Mouse (Mus musculus) CD4-positive, CD25-positive, alpha-beta regulatory T cell, adult 4 months (primary cell): ENCODE measurements around the gene Tspan1. TPM values are rescaled to one million over a fixed set of nuclear protein-coding genes. Genes with fewer than 3 reads are reported as not detected.
A peak's percentile ranks its signal among the peaks of the same experiment; 100 is the strongest.

Experiments
- ATAC-seq: one replicate; pipeline ENCODE4 v1.8.0; 2017
- polyA plus RNA-seq, 2 experiments: library from polyadenylated mRNA; unstranded; fragments of 100-300 nt; shearing (Covaris generic); gene quantifications; one replicate each; pipeline ENCODE4 v1.2.1; 2017

Tspan1 gene
- polyA plus RNA-seq, 2 experiments from 2014 or later, result 0.27 TPM; not detected in 1

GRCm38 (mm10) chr4:116165708-116166407 is 1.5 kb downstream of the Tspan1 start:
- no peak for ATAC-seq

DNA sequence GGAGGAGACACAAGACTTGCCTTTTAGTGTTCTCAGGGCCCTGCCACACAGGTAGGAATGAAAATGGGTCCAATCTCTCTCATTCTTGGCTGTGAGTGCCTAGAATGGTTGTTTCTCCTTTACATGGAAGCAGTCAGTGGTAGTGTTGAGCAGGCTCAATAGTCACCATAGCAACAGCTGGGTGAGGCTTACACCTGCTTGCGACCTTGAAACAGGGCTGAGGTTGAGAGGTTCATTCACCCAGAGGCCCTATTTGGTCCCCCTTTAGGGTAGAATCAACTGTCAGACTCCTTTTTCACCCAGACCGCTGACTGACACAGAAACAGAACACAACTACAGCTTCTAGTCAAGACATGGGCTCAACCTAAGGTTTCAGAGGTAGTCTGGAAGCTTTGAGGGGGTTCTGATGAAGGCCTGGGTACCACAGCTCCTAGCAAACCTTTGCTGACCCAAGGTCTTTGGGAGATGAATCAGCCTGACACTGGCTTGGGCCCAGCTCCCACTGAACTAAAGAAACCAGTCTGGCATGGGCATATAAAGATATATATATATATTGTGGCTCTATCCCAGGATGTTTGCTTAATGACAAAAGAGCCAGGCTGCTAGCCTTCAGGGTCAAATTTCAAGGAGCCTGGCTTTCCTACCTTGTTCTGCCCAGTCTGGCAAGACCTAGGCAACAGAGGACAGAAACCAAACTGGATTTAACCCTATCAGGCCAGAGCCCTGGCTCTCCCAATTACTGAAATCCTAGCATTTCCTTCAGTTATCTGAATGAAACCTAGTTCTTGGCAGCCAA is 2.4 kb downstream of the Tspan1 start:
- ATAC-seq, result no peak

DNA sequence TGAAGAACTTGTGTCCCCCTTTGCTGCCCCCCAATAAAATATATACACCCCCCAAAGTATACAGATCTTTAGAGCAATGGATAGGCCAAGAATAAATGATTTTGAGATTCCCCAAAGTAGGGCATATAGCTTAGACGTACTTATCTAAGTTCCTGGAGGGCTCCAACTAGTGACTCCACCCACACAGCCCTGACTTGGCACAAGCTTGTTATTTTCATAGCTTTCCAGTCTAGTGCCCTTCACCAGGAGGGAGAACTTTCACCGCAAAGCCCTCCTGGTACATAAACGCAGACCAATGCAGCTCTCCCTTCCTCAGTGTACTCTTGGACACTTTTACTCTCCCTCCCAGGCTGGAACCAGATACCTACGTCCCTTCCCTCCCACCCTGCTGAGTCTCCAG is 5.3 kb downstream of the Tspan1 start:
- ATAC-seq, result no peak

GRCm38 (mm10) chr4:116160769-116161168 is 6.6 kb downstream of the Tspan1 start:
- ATAC-seq, result no peak

- ATAC-seq, result peak; percentile 83
These were observed 7.5 kb downstream of the Tspan1 start for GRCm38 (mm10) chr4:116159912-116160311.

DNA sequence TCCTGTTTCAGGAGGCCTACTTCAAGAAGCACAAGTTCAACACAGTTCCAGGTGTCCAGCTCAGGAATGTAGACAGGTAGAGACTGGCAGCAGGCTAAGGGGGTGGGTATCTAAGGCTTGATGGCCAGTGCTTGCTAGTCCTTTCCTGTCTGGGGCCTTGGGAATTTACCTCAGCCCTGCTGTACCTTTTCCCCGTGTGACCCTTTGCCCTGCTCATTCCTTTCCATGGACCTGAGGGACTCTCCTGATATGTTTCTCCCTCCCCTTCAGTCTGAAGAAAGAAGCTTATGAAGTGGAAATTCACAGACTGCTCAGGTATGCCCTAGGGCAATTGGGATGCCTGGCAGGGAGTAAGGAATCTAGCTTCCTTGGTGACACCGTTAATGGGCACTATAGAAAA is 9.5 kb downstream of the Tspan1 start:
- ATAC-seq, result no peak

DNA sequence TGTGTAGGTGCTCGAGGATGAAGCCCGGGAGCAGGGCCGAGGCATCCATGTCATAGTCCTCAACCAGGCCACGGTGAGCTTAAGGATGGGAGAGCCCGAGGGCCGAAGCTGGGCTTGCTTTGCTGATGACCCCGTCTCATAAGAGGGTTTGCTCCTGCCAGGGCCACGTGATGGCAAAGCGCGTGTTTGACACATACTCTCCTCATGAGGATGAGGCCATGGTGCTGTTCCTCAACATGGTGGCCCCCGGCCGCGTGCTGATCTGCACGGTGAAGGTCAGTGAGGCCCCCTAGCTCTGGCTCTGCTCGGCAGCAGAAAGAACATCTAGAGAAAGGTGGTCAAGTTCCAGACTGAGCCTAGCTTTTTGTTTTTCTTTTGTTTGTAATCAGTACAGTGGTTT is 14.7 kb downstream of the Tspan1 start:
- ATAC-seq, result no peak

DNA sequence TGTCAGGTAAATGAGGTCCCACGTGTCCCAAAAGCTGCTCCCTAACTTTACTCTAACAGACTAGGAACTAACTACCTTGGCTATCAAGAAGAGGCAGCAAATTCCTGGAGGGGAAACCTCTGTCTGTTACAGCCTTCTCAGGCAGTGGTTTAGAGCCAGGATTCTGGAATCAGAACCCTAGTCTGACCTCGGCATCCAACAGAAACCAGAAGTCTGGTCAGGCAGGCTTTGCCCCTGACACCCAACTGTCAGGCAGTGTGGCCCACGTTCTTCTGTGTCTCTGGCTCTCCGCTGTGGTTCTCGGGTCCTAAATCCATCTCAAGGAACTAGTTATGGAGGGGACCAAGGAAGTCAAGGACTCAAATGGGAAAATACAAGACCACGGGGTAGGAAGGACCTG is 16.2 kb downstream of the Tspan1 start, which contains the start of gene Lurap1:
Lurap1 (minus strand) TSS at position 101 of the 400 bp plus-strand sequence.
- ATAC-seq, result no peak

DNA sequence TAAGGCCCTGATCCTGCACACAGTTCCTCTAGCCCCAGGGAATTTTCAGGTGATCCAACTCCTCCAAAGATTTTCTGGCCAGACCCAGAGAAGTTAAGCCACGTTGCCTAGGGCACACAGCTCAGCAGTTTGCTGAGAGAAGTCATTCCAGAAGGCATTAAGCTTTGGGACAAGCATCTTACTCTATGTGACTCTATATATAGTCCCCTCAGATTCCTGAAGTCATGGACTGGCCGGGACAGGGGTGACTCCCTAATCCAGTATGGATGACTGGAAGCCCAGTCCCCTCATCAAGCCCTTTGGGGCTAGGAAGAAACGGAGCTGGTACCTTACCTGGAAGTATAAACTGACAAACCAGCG is 16.6 kb downstream of the Tspan1 start:
- no peak for ATAC-seq

GRCm38 (mm10) chr4:116150156-116150861 is 17.1 kb downstream of the Tspan1 start:
- ATAC-seq, result peak; percentile 92

GRCm38 (mm10) chr4:116149812-116150155 is 17.6 kb downstream of the Tspan1 start:
- no peak for ATAC-seq

- ATAC-seq, result peak; percentile 57
These were observed 23.3 kb downstream of the Tspan1 start for GRCm38 (mm10) chr4:116143891-116144717.

DNA sequence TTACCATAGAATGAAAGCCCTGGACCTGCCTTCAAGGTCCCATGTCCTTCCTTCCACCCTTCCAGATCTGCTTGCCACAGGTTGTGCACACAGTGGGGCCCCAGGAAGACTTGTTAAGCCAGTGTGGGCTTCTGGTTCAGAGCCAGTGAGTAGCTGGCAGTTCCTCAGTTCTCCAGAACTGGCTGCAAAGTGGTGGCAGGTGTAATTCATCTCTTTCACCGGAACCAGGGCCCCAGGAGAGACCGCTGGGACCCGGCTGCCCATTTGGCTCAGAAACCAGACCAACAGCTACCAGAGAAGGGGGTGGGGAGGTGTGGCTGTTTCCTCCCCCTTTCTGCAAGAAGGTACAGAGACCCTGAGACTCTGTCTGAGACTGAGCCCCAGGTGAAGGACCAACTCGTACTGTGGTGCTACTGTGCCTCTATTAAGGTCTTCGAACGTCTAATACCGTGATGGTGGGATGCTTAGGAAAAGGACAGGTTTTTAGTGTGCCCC is 24.0 kb downstream of the Tspan1 start:
- peak; percentile 38 for ATAC-seq

GRCm38 (mm10) chr4:116142269-116142668 is 25.1 kb downstream of the Tspan1 start:
- no peak for ATAC-seq

DNA sequence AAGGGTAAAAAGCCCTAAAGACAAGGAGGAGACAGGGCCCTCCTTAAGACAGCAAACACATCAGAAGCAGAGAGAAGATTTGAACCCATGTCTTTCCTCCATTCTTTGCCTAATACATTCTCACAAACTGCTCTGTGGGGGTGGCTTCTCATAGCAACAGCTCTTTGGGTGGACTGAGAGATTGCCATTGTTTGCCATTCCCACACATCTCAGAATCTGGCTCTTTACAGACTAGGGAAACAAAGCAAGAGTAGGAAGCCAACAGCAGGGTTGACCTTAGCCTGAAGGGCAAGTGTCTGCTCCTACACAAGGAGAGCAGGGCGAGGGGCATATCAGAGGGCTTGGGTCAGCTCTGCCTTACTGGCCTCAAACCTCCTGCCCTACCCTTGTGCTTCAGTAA is 25.7 kb downstream of the Tspan1 start:
- no peak for ATAC-seq

DNA sequence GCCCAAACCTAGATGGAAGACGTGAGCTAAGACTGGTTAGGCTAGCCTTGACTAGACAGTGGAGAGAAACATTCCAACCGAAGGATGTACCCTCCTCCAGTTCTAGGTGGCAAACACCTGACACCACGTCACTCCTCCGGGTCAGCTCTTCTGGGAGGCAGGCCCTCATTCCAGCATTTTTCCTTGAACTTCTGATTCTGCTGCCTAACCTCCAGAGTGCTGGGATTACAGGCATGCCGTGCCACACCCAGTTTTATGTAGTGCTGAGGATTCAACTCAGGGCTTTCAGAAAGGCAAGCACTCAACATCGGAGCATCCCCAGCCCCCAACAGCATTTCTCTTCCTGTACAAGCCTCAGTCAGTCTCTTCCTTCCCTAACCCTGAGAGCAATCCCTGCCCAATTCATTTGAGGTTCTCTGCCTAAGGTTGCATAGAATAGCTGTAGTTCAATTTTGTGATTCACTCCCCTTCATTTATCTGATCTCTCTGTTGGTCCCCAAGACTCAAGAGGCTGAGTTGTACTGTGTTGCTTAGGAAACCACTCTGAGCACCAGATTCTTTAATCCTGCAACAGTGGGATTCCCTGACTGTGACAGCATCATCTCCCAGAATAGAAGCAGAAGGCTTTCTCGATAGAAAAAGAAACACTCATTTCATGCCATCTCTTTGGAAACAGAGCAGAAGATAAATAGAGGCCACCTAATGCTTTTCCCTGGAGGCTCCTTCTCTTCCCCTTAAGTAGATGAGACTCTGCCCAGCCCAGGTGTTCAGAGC is 26.4 kb downstream of the Tspan1 start:
- no peak for ATAC-seq

- ATAC-seq, result no peak
These were observed 29.9 kb downstream of the Tspan1 start for GRCm38 (mm10) chr4:116137421-116137996.

- peak; percentile 80 for ATAC-seq
These were observed 32.4 kb downstream of the Tspan1 start for GRCm38 (mm10) chr4:116134990-116135389.

- ATAC-seq, result no peak
These were observed 34.3 kb downstream of the Tspan1 start for GRCm38 (mm10) chr4:116133126-116133525.

DNA sequence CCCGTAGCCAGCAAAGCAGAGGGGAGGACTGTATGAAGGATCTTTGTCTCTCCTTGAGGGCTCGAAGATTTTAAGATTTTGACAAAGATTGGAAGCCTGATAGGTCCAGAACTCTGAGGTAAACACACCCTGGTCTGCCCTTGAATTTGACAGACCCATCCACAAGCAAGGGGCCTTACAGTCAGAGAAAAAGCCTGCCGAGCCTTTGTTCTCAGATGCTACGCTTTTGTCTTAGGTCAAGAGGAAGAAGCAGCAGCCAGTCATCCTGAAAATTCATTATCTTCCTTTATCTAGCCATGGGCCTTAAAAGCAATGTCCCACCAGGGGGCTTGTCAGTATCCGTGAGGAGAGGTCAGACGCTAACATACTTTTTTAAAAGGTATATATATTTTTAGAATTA is 39.4 kb downstream of the Tspan1 start:
- no peak for ATAC-seq

DNA sequence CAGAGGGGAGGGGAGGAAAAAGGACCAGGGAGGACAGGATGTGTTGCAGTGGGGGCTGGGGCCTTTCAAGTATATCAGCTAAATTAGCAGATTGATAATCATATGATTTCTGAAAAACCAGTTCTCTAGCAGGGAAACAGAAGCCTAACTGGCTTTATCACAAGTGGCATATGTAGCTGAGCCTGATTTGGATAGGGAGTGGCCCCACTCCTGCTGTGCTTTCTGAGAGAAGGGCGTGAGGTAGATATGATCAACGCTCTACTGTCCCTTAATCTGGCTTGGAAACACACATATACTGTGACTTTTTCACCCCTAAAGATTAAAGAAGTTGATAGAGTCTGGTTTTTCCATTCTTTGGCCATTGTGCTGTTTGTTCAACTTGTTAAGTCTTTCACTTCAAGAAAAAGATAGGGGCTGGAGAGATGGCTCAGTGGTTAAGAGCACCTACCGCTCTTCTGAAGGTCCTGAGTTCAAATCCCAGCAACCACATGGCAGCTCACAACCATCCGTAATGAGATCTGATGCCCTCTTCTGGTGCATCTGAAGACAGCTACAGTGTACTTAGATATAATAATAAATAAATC is 41.5 kb downstream of the Tspan1 start:
- ATAC-seq, result no peak
